Mouse (Mus musculus) intestine, embryonic 16.5 days (tissue): Measurements from ENCODE around the gene Krtap4-13. TPM values are rescaled to one million over a fixed set of nuclear protein-coding genes. Genes with fewer than 3 reads are reported as not detected.
"Not testable (repeated sequence)": the region's sequence is repeated elsewhere in the genome, so short reads cannot be mapped to it uniquely, and the experiment has no call there.

ENCODE experiments used
- ATAC-seq: fragments of 200-750 bp; cut with Nextera tagmentation; 2 replicates; pipeline ENCODE4 v1.8.0; 2017; ENCODE audit warnings: moderate TSS enrichment, moderate library complexity
- H3K27ac ChIP-seq: fragments of 300-500 bp; sonication (generic); 2 replicates; pipeline ENCODE4 v1.5.1; 2014; ENCODE audit warnings: mild to moderate bottlenecking, low read length
- H3K27me3 ChIP-seq: fragments of 300-500 bp; sonication (generic); replicated peaks from 2 replicates; pipeline ENCODE4 v1.6.1; 2014; ENCODE audit warnings: low read length, control low read depth, mixed read lengths; ENCODE audit not compliant: control insufficient read depth, insufficient read depth
- H3K36me3 ChIP-seq: fragments of 300-500 bp; sonication (generic); 2 replicates; pipeline ENCODE4 v1.6.1; 2014; ENCODE audit warnings: low read length, control low read depth; ENCODE audit not compliant: control insufficient read depth, insufficient read depth
- H3K4me1 ChIP-seq: fragments of 300-500 bp; sonication (generic); 2 replicates; pipeline ENCODE4 v1.6.1; 2014; ENCODE audit warnings: low read length, control low read depth, mixed read lengths; ENCODE audit not compliant: control insufficient read depth, insufficient read depth
- H3K4me2 ChIP-seq: fragments of 300-500 bp; sonication (generic); 2 replicates; pipeline ENCODE4 v1.6.1; 2014; ENCODE audit warnings: low read depth, low read length, control low read depth
- H3K4me3 ChIP-seq: fragments of 300-500 bp; sonication (generic); 2 replicates; pipeline ENCODE4 v1.5.1; 2014; ENCODE audit warnings: mild to moderate bottlenecking, low read length
- H3K9ac ChIP-seq: fragments of 300-500 bp; sonication (generic); 2 replicates; pipeline ENCODE4 v1.6.1; 2014; ENCODE audit warnings: low read depth, low read length
- H3K9me3 ChIP-seq: fragments of 300-500 bp; sonication (generic); 2 replicates; pipeline ENCODE4 v1.6.1; 2016; ENCODE audit warnings: low read length, control low read depth; ENCODE audit not compliant: control insufficient read depth
- WGBS: fragments of 180-500 bp; shearing (Covaris S2); extraction: QIAGEN DNeasy Blood & Tissue Kit; methylation state at CpG from one replicate; pipeline ENCODE4 v1.1.7; 2014; 5-methylcytosine and 5-hydroxymethylcytosine counted together
- polyA plus RNA-seq: library from polyadenylated mRNA; unstranded; fragments of >200 nt; fragmentation: Nextera tagmentation; extraction: Ambion mirVana; gene quantifications from 2 replicates; pipeline ENCODE4 v1.2.1, GENCODE M21; 2015

Gene Krtap4-13
- polyA plus RNA-seq = not detected in 2 replicates

GRCm38 (mm10) chr11:99809792-99810191 is at the start of gene Krtap4-13:
Krtap4-13 (minus strand) TSS chr11:99809892.
- H3K4me2 ChIP-seq, H3K9ac ChIP-seq, H3K4me3 ChIP-seq, H3K27ac ChIP-seq, H3K4me1 ChIP-seq, H3K36me3 ChIP-seq, H3K9me3 ChIP-seq, H3K27me3 ChIP-seq, ATAC-seq: not testable (repeated sequence)

- WGBS = 76% methylated on average over 2 of the region's 2 CpGs
- Histone ChIP-seq H3K4me3 (no peak overlapping the region), H3K27ac (no peak overlapping the region), H3K9ac (no peak overlapping the region), H3K4me2 (no peak overlapping the region), H3K4me1 (no peaks in the 10 kb centered on the region), H3K36me3 (no peaks in the 10 kb centered on the region), H3K27me3 (no peaks in the 10 kb centered on the region), H3K9me3 (no peaks in the 10 kb centered on the region)
- no peak for ATAC-seq
These were observed 49.1 kb upstream of the Krtap4-13 start for GRCm38 (mm10) chr11:99858761-99859160.

- H3K9ac ChIP-seq = no peak within 1 kb of the TSS
- no peak for ATAC-seq
- no peak within 1 kb of the TSS for H3K4me3 ChIP-seq
- H3K27ac ChIP-seq = no peak within 1 kb of the TSS
- no peaks in the 10 kb centered on the region for H3K27me3 ChIP-seq
- no peak within 1 kb of the TSS for H3K4me2 ChIP-seq
- 86% methylated on average over 2 of the region's 2 CpGs for WGBS
- H3K36me3 ChIP-seq = no peaks in the 10 kb centered on the region
- no peaks in the 10 kb centered on the region for H3K9me3 ChIP-seq
- H3K4me1 ChIP-seq = no peaks in the 10 kb centered on the region
These were observed 47.9 kb upstream of the Krtap4-13 start, which contains the start of gene Gm11568 for GRCm38 (mm10) chr11:99857617-99858016. Gm11568 (plus strand) TSS chr11:99857917.

DNA sequence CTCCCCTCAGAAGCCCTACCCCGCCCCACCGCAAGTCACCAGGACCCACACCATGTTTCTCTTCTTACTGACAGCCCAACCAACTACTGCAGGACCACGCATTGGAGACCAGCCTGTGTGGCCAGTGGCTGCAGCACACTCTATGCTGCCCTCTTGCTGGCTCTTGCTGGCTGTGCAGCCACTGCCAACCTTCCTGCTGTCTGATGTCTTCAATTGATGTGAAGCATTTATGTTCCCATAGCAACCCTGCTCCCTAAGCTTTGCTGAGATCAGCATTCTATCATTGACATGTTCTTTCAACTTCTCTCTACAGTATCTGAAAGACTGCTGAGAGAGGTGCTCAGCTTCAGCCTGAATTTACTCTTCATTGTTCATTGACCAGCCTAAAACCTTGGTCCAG is 44.4 kb upstream of the Krtap4-13 start:
- no peak overlapping the region for H3K4me3 ChIP-seq
- no peaks in the 10 kb centered on the region for H3K27me3 ChIP-seq
- H3K4me1 ChIP-seq = no peaks in the 10 kb centered on the region
- H3K9me3 ChIP-seq = no peaks in the 10 kb centered on the region
- no peak overlapping the region for H3K27ac ChIP-seq
- WGBS = 55% methylated on average over 3 of the region's 3 CpGs
- H3K36me3 ChIP-seq = no peaks in the 10 kb centered on the region
- H3K4me2 ChIP-seq = no peak overlapping the region
- no peak for ATAC-seq
- no peak overlapping the region for H3K9ac ChIP-seq

DNA sequence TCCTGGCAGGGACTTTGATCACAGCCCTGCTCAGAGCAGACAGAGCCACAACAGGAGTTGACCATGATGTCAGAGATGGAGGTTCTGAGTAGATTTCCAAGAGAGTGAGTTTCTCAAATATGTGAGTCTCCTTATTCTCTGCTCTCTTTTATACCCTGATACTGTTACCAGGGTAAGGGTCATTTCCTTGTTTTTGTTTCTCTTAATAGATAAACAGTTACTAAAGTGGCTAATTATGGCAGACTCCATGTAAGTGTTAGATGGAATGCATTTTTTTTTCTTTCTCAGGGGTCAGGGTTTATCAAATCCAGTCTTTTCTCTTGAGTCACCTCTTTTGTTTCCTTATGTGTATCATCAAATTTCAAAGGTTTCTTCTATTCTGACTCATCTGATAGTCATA is 41.8 kb upstream of the Krtap4-13 start, which contains the start of gene Krtap4-16:
TSS of gene Krtap4-16 (minus strand) at position 101 of the 400 bp plus-strand sequence.
- no peak within 1 kb of the TSS for H3K9ac ChIP-seq
- no peak within 1 kb of the TSS for H3K4me3 ChIP-seq
- no peaks in the 10 kb centered on the region for H3K4me1 ChIP-seq
- no peak within 1 kb of the TSS for H3K4me2 ChIP-seq
- H3K9me3 ChIP-seq = no peaks in the 10 kb centered on the region
- no peaks in the 10 kb centered on the region for H3K27me3 ChIP-seq
- H3K27ac ChIP-seq = no peak within 1 kb of the TSS
- no peak for ATAC-seq
- no peaks in the 10 kb centered on the region for H3K36me3 ChIP-seq

GRCm38 (mm10) chr11:99846746-99847145 is 37.1 kb upstream of the Krtap4-13 start:
- Histone ChIP-seq H3K9me3 (no peaks in the 10 kb centered on the region), H3K27me3 (no peaks in the 10 kb centered on the region), H3K27ac (no peak overlapping the region), H3K4me3 (no peak overlapping the region), H3K4me1 (no peaks in the 10 kb centered on the region), H3K36me3 (no peaks in the 10 kb centered on the region), H3K4me2 (no peak overlapping the region), H3K9ac (no peak overlapping the region)
- 88% methylated on average over 2 of the region's 2 CpGs for WGBS
- ATAC-seq = no peak

DNA sequence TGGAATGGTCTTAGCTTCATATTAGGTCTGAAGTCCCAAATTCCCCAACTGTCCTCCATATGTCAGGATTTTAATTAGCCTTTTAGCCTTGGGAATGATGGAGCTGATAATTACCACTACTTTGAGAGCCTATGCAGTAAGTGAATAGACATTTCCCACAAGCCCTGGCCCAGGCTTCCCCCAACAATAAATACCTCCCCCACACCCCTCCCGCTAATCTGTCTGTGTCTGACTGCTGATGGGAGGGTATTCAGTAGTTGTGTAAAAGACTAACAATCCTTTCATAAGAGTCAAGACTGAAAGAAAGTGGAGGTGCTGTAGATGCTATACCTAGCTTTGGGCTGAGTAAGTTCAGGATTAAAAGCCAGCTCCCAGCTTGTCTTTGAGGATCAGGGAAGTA is 32.5 kb upstream of the Krtap4-13 start:
- 70% methylated on average over 1 of the region's 1 CpGs for WGBS

GRCm38 (mm10) chr11:99837966-99838365 is 28.3 kb upstream of the Krtap4-13 start, which contains the start of gene 2300003K06Rik:
2300003K06Rik (minus strand) TSS chr11:99838066.
- 68% methylated on average over 1 of the region's 1 CpGs for WGBS
- no peak within 1 kb of the TSS for H3K9ac ChIP-seq
- ATAC-seq = no peak
- H3K4me3 ChIP-seq = no peak within 1 kb of the TSS
- no peaks in the 10 kb centered on the region for H3K9me3 ChIP-seq
- no peak within 1 kb of the TSS for H3K27ac ChIP-seq
- no peaks in the 10 kb centered on the region for H3K27me3 ChIP-seq
- H3K36me3 ChIP-seq = no peaks in the 10 kb centered on the region
- H3K4me1 ChIP-seq = no peaks in the 10 kb centered on the region
- H3K4me2 ChIP-seq = no peak within 1 kb of the TSS

More for the DNA sequence above, 32.5 kb upstream of the Krtap4-13 start:
- no peaks in the 10 kb centered on the region for H3K27me3 ChIP-seq
- H3K4me1 ChIP-seq = no peaks in the 10 kb centered on the region
- ATAC-seq = no peak
- H3K27ac ChIP-seq = no peak overlapping the region
- H3K4me3 ChIP-seq = no peak overlapping the region
- no peaks in the 10 kb centered on the region for H3K36me3 ChIP-seq
- no peaks in the 10 kb centered on the region for H3K9me3 ChIP-seq
- no peak overlapping the region for H3K4me2 ChIP-seq
- H3K9ac ChIP-seq = no peak overlapping the region

DNA sequence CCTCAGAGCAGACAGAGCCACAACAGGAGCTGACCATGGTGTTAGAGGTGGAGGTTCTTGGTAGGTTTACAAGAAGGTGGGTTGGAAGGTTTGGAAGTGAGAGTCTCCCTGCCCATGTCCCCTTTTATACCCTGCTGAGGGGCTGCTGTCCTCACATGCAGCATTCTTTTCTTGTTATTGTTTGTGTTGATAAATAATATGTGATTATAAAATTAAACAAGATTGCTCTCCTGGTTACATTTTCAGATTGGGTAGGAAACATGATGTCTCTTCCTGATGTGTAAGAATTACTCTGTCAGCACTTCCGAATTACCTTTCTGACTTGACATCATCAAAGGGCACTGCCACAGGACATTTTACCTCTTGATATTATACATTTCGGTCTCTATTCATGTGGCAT is 5.9 kb upstream of the Krtap4-13 start, which contains the start of gene Gm11564:
TSS of gene Gm11564 (minus strand) at position 101 of the 400 bp plus-strand sequence.
- ATAC-seq, H3K27me3 ChIP-seq, H3K4me3 ChIP-seq, H3K9ac ChIP-seq, H3K4me2 ChIP-seq, H3K4me1 ChIP-seq, H3K36me3 ChIP-seq, H3K9me3 ChIP-seq, H3K27ac ChIP-seq: not testable (repeated sequence)
- 91% methylated on average over 2 of the region's 2 CpGs for WGBS

- no CpG with 5 or more reads among the region's 1 CpGs for WGBS
- H3K27ac ChIP-seq, ATAC-seq, H3K4me1 ChIP-seq, H3K27me3 ChIP-seq, H3K9ac ChIP-seq, H3K36me3 ChIP-seq, H3K4me3 ChIP-seq, H3K9me3 ChIP-seq, H3K4me2 ChIP-seq: not testable (repeated sequence)
These were observed 5.3 kb downstream of the Krtap4-13 start, which contains the start of gene Gm11554 for GRCm38 (mm10) chr11:99804346-99804745. Gm11554 (minus strand) TSS chr11:99804446.
